Mouse (Mus musculus) cortical plate, adult 2 months (tissue): Measurements from ENCODE around the gene Bcar1.

Source experiments
- CTCF ChIP-seq: fragments of 200-500 bp; IDR thresholded peaks from 2 replicates; pipeline ENCODE4 v1.5.1; 2011; ENCODE audit warnings: mild to moderate bottlenecking, control low read depth, low read length; ENCODE audit not compliant: insufficient read depth; ENCODE audit errors: extremely low read depth
- POLR2A ChIP-seq: fragments of 200-500 bp; IDR thresholded peaks from 2 replicates; pipeline ENCODE4 v1.6.1; 2011; ENCODE audit warnings: mild to moderate bottlenecking, low read length, control low read depth; ENCODE audit not compliant: insufficient read depth; ENCODE audit errors: extremely low read depth

- TF ChIP-seq CTCF (no peak), POLR2A (no peak)
These were observed 22.0 kb upstream of the Bcar1 start for GRCm38 (mm10) chr8:111765616-111766015.
